Mouse (Mus musculus) E14TG2a.4 (cell line): Measurements from ENCODE around the gene Nek8.
A peak's percentile ranks its signal among the peaks of the same experiment; 100 is the strongest.
"Not testable (repeated sequence)": the region's sequence is repeated elsewhere in the genome, so short reads cannot be mapped to it uniquely, and the experiment has no call there.

Experiments
- H3K27me3 ChIP-seq: 2 replicates; pipeline ENCODE4 v1.6.1; 2014; ENCODE audit warnings: low read length, control low read depth; ENCODE audit not compliant: insufficient read depth
- H3K36me3 ChIP-seq: 2 replicates; pipeline ENCODE4 v1.6.1; 2014; ENCODE audit warnings: low read length, control low read depth; ENCODE audit not compliant: insufficient read depth
- H3K4me1 ChIP-seq: replicated peaks from 2 replicates; pipeline ENCODE4 v1.6.1; 2014; ENCODE audit warnings: low read depth, low read length, control low read depth
- H3K4me3 ChIP-seq: replicated peaks from 2 replicates; pipeline ENCODE4 v1.5.1; 2014; ENCODE audit warnings: mild to moderate bottlenecking, low read length
- H3K9me3 ChIP-seq: 2 replicates; pipeline ENCODE4 v1.6.1; 2014; ENCODE audit warnings: low read length, control low read depth
- CTCF ChIP-seq: conservative IDR thresholded peaks from 2 replicates; pipeline ENCODE4 v1.5.1; 2014; ENCODE audit warnings: low read length
- NANOG ChIP-seq: IDR thresholded peaks from 2 replicates; pipeline ENCODE4 v1.6.1; 2014; ENCODE audit warnings: borderline replicate concordance, low read length, mixed read lengths
- POU5F1 ChIP-seq: IDR thresholded peaks from 2 replicates; pipeline ENCODE4 v1.6.1; 2014; ENCODE audit warnings: low read length, borderline replicate concordance

The Nek8 gene

GRCm38 (mm10) chr11:78151161-78151560, 25.3 kb downstream of the Nek8 start:
- Histone ChIP-seq H3K9me3 (no peaks in the 10 kb centered on the region), H3K4me1 (peaks cover 54% of the 10 kb centered on the region), H3K4me3 (no peak overlapping the region), H3K36me3 (peaks cover 90% of the 10 kb centered on the region), H3K27me3 (no peaks in the 10 kb centered on the region)
- no peak for TF ChIP-seq POU5F1
- no peak for TF ChIP-seq NANOG
- TF ChIP-seq CTCF = peak; percentile 75

- Histone ChIP-seq H3K4me1 (peaks cover 49% of the 10 kb centered on the region), H3K9me3 (no peaks in the 10 kb centered on the region), H3K27me3 (no peaks in the 10 kb centered on the region), H3K36me3 (peaks cover 86% of the 10 kb centered on the region), H3K4me3 (no peak overlapping the region)
- TF ChIP-seq NANOG = no peak
- no peak for TF ChIP-seq POU5F1
- no peak for TF ChIP-seq CTCF
These were observed 29.6 kb downstream of the Nek8 start for GRCm38 (mm10) chr11:78146707-78147543.

- no peaks in the 10 kb centered on the region for H3K27me3 ChIP-seq
- peaks cover 49% of the 10 kb centered on the region for H3K4me1 ChIP-seq
- H3K36me3 ChIP-seq = peaks cover 91% of the 10 kb centered on the region
- TF ChIP-seq POU5F1 = no peak
- TF ChIP-seq NANOG = no peak
- TF ChIP-seq CTCF = no peak
- H3K9me3 ChIP-seq = no peaks in the 10 kb centered on the region
- H3K4me3 ChIP-seq = no peak overlapping the region
These were observed 30.3 kb downstream of the Nek8 start for GRCm38 (mm10) chr11:78146168-78146567.

- peaks cover 73% of the 10 kb centered on the region for H3K36me3 ChIP-seq
- TF ChIP-seq CTCF = no peak
- no peak for TF ChIP-seq NANOG
- no peak for TF ChIP-seq POU5F1
- H3K4me1 ChIP-seq = peaks cover 52% of the 10 kb centered on the region
- no peak overlapping the region for H3K4me3 ChIP-seq
- H3K27me3 ChIP-seq = no peaks in the 10 kb centered on the region
- H3K9me3 ChIP-seq = no peaks in the 10 kb centered on the region
These were observed 33.0 kb downstream of the Nek8 start for GRCm38 (mm10) chr11:78143520-78143919.

- Histone ChIP-seq H3K9me3 (no peaks in the 10 kb centered on the region), H3K36me3 (peaks cover 45% of the 10 kb centered on the region), H3K27me3 (no peaks in the 10 kb centered on the region), H3K4me1 (peaks cover 49% of the 10 kb centered on the region), H3K4me3 (no peak overlapping the region)
- no peak for TF ChIP-seq POU5F1
- TF ChIP-seq NANOG = no peak
- TF ChIP-seq CTCF = no peak
These were observed 35.8 kb downstream of the Nek8 start for GRCm38 (mm10) chr11:78140665-78141064.

GRCm38 (mm10) chr11:78138023-78138422, 38.5 kb downstream of the Nek8 start:
- Histone ChIP-seq H3K9me3 (no peaks in the 10 kb centered on the region), H3K27me3 (no peaks in the 10 kb centered on the region), H3K4me1 (peaks cover 40% of the 10 kb centered on the region), H3K4me3 (no peak overlapping the region), H3K36me3 (peaks cover 19% of the 10 kb centered on the region)
- TF ChIP-seq CTCF = no peak
- no peak for TF ChIP-seq POU5F1
- TF ChIP-seq NANOG = no peak

GRCm38 (mm10) chr11:78137584-78137983, 38.9 kb downstream of the Nek8 start:
- H3K9me3 ChIP-seq = no peaks in the 10 kb centered on the region
- peaks cover 40% of the 10 kb centered on the region for H3K4me1 ChIP-seq
- H3K36me3 ChIP-seq = peaks cover 16% of the 10 kb centered on the region; the same call in 1 of the 2 replicates
- H3K4me3 ChIP-seq = no peak overlapping the region; the same call in 1 of the 2 replicates
- TF ChIP-seq CTCF (no peak), POU5F1 (no peak), NANOG (no peak)
- no peaks in the 10 kb centered on the region for H3K27me3 ChIP-seq

GRCm38 (mm10) chr11:78136132-78136531, 40.3 kb downstream of the Nek8 start:
- Histone ChIP-seq H3K36me3 (peaks cover 14% of the 10 kb centered on the region), H3K27me3 (no peaks in the 10 kb centered on the region), H3K4me3 (no peak overlapping the region), H3K9me3 (no peaks in the 10 kb centered on the region), H3K4me1 (peaks cover 46% of the 10 kb centered on the region)
- no peak for TF ChIP-seq NANOG
- TF ChIP-seq POU5F1 = no peak
- TF ChIP-seq CTCF = no peak

- Histone ChIP-seq H3K36me3 (peaks cover 11% of the 10 kb centered on the region), H3K4me1 (peaks cover 46% of the 10 kb centered on the region)
- not testable (repeated sequence) for H3K4me3 ChIP-seq, H3K27me3 ChIP-seq, H3K9me3 ChIP-seq
These were observed 41.2 kb downstream of the Nek8 start for GRCm38 (mm10) chr11:78135314-78135713.
